Mouse (Mus musculus): Measurements from ENCODE around the gene Vangl2.
"Not testable (repeated sequence)": the region's sequence is repeated elsewhere in the genome, so short reads cannot be mapped to it uniquely, and the experiment has no call there.

Gene Vangl2

DNA sequence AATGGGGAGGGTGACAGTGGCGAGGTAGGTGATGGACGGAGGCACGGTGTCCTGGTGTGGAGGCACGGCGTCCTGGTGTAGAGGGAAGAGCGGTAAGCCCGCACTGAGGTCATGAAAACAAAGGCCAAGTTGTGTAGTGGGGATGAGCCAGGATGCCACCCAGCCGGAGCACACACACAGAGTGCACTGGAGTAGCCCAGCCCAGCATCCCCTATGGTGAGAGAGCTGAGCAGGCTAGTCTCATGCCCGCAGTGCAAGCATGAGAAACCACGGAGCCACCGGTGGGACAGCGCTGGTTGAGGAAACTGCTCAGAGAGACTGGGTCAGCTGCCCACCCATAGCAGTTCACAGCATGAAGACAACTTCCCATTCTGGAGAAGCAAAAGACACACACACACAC lies 26.6 kb downstream of the Vangl2 start:
- no peak for DNase-seq (ENCODE audit: low spot score)

DNA sequence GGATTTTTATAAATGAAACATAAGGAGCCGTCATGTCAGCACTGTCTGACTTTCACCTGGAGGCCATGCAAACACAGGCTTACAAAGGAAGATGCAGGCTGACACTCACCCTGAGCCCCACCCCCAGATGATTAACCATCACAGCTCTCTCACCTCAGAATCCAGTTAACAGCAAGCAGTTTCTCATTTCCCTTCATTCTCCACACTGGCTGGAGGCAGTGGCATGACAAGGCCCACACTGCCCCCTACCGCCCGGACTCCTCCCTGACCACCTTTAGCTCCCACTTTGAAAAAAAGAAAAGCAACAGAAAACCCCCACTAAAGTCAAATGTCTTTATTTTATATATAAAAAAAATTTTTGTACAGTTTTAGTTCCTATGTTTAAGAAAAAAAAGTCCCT lies 27.6 kb downstream of the Vangl2 start:
- peak; percentile 22 for DNase-seq (ENCODE audit: low spot score)

DNA sequence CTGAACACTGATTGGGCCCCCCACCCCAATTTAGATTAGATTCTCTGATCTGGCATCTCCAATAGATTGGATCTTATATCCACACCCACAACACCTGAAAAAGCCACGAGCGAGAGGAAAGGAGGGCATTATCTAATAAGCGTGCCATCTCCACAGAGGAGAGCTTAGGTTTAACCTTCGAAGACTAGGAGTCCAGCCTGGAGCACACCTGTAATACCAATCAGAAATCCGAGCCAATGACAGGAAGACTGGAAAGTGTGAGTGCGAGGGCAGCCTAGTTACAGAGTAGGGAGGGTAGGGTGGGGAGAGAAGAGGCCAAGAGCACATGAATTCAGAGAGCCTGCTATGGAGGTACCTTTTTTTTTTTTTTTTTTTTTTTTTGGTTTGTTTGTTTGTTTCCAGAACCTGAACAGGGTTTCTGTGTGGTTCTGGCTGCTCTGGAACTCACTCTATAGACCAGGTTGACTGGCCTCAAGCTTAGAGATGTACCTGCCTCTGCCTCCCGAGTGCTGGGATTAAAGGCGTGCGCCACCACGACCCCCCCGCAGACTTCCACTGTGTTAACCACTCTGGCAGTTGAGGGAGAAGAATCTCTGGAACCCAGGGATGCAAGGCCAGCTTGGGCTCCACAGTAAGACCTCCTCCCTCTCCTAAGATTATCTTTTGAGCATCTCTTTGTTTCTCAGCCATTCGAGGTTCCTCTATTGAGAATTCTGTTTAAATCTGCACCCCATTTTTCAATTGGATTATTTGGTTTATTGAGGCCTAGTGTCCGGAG lies 29.2 kb downstream of the Vangl2 start:
- DNase-seq (ENCODE audit: low spot score) = no peak

DNA sequence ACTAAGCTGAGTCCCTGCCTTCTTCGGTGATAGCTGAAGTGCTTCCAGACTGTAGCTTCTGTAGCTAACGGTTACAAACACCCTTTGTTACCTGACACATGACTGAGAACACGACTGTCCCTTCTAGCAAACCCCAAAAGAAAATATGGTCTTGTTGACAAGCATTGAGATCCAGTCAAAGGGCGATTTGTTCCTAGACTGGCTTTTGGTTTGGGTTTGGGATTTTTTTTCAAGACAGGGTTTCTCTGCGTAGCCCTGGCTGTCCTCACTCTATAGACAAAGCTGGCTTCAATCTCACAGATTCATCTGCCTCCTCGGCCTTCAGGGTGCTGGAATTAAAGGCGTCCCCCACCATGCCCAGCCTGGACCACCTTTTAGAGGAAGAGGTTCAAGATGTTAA lies 31.5 kb downstream of the Vangl2 start:
- DNase-seq (ENCODE audit: low spot score) = no peak

DNA sequence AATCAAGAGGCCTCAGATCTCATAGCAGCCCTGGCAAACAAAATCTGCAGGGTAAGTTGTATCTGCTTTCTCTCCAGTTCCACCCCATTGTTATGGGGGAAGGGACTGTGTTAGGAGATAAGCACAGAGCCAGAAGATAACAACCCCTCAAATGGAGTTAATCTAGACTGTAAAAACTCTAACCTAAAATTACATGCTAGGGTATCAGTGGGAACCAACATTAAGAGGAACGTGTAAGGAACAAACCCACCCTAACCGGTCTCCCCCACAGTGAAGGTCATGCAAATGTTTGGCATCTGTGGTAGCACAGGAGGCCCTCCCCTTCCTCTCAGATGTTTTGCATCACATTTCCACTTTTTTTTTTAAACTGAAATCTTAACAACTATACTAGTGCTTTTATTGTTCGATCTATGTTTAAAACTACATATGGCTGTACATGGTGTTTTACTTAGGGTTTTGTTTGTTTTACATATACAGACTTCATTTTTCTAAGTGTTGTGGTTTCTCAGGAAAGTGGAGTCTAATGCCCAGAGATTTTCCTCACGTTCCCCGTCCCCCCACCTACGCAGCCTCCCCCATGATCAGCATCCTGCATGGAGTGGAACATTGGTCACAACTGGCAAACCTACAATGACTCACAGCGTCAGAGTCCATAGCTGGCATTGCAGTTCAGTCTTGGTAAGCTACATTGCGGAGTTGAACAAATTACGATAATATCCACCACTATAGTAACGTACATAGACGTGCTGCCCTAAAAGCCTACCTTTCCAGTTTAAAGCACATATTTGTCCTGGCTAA lies 33.1 kb downstream of the Vangl2 start:
- no peak for DNase-seq (ENCODE audit: low spot score)

DNA sequence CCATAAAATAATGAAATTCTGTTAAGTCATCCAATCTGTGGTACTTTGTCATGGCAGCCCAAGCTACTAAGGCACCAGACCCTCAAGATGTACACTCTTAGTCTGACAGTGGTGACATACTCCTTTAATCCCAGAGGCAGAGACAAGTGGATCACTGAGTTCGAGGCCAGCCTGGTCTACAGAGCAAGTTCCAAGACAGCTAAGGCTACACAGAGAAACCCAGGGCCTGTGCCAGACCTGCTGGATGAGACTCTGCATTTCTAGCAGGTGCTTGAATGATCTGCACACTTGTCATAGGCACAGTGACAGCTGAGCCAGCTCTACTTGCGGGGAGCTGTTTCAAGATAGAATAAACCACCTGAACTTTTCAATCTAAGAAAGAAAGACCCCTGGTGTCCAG lies 33.7 kb downstream of the Vangl2 start:
- DNase-seq (ENCODE audit: low spot score) = no peak

DNA sequence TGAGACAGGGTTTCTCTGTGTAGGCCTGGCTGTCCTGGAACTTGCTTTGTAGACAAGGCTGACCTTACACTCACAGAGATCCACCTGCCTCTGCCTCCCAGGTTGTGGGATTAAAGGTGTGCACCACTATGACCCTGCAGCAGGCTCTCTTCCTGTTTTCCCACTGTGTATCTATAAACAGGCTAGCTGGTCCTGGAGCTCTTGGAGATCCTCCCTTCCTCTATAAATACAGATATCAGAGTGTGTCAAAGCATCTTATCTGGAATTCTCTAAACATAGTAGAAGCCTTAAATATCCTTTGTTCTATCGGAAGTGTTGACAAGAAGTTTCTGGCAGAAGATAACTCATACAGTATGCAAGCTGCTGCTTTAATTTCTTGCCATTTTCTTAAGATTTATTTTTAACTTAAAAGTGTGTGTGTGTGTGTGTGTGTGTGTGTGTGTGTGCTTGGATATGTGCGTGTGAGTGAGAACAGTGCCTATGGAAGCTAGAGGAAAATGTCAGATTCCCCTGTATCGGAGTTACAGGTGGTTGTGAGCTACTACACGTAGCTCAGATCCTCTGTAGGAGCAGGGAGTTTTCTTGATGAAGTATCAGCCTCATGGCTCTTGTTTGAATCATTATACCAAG lies 35.2 kb downstream of the Vangl2 start:
- no peak for DNase-seq (ENCODE audit: low spot score)

DNA sequence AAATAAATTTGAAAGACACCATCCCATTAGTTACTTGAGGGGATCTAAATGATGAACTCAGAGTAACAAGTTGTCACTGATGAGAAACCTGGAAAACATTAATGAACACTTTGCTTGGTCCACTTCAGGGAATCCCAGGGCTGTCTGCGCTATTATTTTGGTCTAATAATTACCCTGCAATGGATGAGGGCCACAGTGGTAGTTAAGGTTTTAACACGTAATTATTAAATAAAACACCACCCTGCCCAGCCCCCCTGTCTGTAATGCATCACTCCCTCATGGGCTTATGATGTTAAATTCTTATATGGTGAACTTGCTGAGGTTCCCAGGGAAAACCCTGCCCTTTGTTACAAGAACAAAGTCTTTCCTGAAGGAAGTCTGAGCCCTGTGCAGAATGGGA lies 36.4 kb downstream of the Vangl2 start:
- no peak for DNase-seq (ENCODE audit: low spot score)

DNA sequence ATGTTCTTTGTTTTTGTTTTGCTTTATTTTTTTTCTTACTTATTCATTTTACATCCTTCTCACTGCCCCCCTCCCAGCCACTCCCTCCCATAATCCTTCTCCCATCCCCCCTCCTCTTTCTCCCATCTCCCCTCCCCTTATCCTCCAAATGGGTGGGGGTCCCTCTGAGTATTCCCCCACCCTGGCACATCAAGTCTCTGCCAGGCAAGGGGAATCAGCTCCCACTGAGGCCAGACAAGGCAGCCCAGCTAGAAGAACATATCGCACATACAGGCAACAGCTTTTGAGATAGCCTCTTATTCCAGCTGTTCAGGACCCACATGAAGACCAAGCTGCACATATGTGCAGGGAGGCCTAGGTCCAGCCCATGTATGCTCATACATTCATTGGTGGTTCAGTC lies 44.1 kb downstream of the Vangl2 start:
- no peak for DNase-seq (ENCODE audit: low spot score)

DNA sequence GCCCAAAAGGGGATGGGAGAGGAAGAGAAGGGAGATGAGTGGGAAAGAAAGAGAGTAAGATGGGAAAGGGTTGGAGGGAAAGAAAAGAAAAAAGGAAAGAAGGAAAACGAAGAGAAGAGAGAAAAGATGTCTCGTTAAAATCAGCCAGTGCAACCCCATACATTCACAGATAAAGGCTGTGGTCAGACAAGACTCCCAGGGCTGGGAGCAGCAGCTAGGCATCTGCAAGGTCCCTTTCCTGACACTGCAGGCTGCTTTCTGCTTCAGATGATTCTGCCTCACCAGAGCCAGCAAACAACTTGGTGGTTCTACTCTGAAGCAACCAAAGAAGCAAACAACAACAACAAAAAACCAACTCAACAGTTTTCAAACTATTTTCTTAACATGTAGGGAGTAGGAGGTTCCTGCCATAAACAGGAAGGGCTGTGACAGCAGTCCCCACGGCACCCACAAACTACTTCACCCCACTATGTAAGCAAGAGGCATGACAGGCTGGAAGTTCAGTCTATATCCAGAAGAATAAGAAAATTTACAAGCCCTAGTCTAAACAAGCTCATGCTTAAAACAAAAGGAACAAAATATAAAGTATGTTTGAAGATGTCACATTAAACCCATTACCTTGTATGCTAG lies 44.8 kb downstream of the Vangl2 start:
- no peak for DNase-seq (ENCODE audit: low spot score)

DNA sequence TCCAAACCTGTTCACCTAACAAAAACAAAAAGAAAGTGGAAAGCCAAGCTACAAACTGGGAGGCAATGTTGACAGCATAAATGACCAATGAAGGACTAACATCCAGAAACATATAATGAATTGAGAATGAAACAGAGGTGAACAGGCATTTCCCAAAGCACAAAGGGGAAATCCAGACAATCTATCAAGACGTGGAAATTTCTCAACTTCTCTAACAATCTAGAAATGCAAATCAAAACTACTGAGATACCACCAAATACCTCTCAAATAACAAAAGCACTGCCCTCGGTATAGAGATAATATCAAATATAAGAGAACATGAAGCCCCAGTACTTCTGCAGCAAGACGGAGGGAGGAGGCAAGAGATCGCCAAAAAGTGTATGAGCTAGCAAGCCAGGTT lies 45.5 kb downstream of the Vangl2 start:
- no peak for DNase-seq (ENCODE audit: low spot score)

DNA sequence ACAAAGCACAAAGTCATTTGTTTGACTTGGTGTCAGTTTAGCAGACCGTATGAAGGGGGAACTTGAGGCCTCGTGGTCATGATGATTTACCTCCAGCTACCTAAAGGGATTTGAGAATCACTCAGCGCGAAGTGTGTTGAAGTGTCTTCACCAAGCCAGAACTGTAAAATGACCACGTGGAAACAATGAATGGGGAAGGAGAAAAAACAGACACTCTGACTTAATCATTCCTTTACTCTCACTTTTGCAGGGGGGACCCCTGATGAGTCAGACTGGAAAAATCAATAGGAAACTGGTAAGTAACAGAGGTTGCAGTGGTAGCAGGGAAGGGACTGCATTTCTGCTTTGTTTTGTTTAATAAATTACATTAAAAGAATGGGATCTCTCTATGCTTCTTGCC lies 46.1 kb downstream of the Vangl2 start:
- no peak for DNase-seq (ENCODE audit: low spot score)

DNA sequence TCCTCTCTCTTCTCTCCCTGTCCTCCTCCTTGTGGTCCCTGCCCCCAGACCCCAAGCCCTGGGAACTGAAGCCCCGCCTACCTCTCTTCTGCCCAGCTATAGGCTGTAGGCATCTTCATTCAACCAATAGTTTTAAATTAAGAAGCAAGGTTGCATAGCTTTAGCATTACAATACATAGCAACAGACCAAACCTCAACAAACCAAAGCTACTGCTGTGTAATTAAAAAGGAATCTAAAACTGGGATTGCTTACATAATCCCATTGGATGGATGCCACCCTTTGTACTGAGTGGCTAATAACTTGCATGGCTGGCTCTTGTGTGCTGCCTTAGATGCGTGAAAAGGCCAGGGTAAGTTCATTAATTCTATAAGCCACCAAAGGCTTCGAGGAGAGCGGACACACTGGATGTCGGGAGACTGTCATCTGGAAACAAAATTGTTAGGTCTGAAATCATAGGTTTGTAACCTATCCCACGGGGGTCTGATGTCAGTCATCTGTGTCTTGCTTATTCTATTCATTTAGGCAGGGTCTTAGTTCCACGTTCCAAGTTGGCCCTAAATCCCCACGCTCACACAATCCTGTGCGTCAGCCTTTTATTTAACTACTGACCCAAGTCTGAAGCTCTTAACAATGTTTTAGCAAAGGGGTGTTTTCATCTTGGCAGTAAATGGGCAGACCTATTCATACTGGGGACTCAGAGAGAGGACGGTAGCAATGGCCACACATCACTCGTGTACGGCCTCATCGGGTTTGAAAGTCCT lies 48.1 kb downstream of the Vangl2 start:
- no peak for DNase-seq (ENCODE audit: low spot score)

DNA sequence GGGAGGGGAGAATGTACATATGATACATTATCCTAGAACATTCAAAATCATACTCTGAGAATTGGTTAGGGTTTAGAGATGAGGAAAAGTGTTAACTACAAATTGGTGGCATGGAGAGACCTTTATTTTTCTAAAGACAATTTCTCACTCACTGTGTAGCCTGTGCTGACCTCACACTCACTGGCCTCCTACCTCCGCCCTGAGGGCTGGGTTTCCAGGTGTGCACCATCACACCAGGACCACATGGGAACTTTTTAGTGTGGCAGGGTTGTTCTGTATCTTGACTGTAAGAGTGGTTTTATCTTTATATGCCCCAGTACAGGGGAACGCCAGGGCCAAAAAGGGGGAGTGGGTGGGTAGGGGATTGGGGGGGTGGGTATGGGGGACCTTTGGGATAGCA lies 50.4 kb downstream of the Vangl2 start:
- DNase-seq (ENCODE audit: low spot score) = no peak

DNA sequence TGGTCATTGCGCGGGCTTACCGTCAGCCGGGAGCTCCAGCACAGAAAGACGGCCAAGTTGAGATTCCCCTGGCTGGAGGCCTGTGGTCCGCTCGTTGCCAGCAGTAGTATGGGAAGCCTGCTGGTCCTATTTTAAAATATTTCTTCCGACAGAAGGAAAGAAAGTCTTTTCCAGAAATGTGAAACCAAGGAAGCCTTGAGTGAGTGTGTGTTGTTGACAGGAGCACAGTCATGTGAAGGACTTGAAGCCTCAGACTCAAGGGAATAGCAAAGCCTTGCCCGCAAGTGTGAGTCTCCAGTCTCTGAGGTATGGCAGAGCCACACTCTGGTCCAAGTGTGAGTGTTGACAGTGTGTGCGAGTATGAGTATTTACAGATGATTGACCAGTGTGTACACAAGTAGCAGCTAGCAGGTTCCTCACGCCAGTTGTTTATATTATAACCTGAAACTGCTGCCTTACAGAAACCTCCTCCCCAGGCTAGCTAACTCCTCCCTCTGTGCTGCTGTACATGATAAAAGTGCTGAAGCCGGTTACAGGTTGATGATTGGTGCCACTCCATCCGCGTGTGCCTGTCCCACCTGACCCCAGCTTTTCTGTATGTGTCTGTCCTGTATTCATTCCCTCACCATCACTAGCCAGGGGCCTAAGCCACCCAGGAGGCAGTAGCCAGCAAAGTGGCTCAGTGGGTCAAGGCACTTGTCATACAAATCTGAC lies 51.3 kb downstream of the Vangl2 start:
- DNase-seq (ENCODE audit: low spot score) = no peak

DNA sequence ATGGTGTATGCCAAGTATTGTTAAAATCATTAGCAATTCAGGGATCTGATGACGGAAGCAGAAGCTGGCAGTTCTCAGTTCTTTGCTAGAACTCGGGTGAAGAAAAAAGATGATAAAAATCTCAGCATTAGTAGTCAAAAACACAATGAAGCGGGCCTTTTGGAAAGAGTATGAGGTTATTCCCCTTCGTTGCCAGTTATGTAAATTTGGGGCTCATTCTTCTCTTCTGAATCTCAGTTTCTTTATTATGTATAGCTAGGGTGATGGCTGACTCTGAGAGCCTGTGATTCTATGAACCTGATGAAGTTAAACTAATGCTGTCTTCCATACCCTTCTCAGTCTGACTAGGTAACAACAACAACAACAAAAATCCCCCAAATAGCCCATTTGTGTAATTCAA lies 52.4 kb downstream of the Vangl2 start:
- no peak for DNase-seq (ENCODE audit: low spot score)

DNA sequence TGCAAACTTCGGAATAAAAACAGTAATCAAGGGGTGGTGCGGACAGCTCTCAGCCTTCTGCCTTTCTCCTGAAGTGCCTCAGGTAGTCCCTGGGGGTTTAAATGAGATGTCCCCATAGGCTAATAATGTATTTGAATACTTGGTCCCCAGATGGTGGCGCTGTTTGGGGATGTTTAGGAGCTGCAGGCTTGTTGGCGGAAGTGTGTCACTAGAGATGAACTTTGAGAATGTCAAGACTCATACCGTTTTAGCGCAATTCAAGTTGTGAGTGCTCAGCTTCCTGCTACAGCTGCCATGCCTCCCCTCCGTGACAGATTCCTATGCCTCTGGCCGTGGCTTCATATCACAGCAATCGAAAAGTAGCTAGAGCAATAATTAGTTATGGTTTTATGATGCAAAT lies 52.9 kb downstream of the Vangl2 start:
- DNase-seq (ENCODE audit: low spot score) = no peak

DNA sequence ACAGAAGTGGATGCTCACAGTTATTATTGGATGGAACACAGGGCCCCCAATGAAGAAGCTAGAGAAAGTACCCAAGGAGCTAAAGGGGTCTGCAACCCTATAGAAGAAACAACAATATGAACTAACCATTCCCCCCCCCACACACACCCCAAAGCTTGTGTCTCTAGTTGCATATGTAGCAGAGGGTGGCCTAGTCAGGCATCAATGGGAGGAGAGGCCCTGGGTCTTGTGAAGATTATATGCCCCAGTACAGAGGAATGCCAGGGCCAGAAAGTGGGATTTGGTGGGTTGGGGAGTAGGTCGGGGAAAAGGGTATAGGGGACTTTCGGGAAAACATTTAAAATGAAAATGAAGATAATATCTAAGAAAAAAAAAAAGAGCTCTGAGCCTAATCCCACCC lies 53.9 kb downstream of the Vangl2 start:
- DNase-seq (ENCODE audit: low spot score) = not testable (repeated sequence)

DNA sequence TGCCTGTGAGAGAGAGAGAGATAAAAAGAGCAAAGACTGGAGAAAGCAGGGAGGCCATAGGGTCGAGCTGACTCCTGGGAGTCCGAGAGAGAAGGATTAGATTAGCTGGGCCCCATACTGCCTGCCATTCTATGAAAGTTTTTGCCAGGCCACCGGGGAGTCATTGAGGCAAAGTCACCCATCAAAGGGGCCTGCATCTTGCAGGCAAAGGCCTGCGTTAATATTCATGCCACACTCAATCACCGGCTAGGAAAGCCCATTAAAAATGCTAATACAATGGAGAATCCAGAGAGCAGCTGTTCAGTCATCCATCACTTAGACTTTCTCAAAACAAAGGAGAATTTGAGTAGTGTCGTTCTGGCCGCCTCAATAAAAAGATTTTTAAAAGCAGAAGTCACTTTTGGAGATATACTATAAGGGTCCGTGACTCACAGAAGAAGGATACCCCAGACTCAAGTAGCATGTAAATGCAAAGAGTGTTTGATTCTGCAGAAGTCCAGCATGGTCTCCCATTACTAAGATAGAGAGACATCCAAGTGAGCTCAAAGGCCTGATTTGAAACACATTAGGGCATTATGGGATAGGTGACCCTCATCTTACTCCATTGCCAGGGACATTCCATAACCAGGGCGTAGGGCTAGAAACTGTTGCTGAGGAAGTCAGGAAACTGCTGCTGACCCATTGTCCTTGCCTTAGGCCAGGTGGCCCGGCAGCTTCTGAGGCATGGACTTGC lies 57.2 kb downstream of the Vangl2 start:
- no peak for DNase-seq (ENCODE audit: low spot score)

DNA sequence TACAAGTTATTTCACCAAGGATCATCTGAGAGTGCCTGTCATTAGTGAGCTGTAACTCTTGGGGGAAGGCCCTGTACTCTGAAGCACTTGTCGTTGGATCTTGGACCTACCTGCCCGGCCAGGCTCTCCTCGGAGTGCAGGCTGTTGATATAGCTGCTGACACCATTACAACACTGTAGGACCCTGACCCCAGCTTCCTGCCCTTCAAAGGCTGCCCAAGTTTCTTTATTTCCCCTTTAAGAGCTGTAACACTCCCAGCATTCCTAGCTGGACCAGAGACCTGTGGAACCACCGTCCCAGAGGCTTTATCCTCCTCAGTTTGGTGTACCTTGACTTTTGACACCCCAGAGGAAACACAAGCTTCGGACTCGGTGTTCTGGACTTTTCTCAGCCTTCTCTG lies 59.0 kb downstream of the Vangl2 start:
- no peak for DNase-seq (ENCODE audit: low spot score)
